Comparison of ENCODE assay signal across 23 mouse cellular contexts in the genomic region with DNA sequence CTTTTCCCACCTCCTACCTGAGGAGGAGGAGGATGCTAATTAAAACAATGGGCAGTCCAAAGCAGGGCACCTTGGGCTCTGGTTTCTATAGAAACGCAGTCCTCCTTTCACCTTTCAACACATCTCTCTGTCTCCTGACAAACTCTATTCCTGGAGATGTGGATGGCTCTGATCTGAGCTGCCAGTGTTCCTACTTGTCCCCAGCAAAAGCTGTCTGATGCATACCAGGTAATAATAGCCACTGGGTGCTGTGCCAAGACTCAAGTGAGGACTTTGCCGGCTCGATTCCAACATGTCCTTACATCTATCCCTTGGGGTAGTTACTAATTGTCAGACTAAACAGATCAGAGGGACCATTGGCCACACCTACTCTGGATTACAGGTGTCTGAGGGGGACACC.
DNase-seq lines count a peak whose midpoint lies in the region; ATAC-seq lines count a peak whose summit lies in the region.
"Had no signal": no experiment of that assay in that cellular context is flagged by ENCODE, and none has a peak within 500 bp of the region (broad histone marks: within the 10 kb centered on the region; RNA-seq: fewer than 3 reads in every experiment).

No protein-coding gene starts in this region.

- H3K9me3 ChIP-seq in heart, embryonic 15.5 days (replicated peaks), result no peaks in the 10 kb centered on the region
- H3K9me3 ChIP-seq: G1E; liver, embryonic 13.5 days had no signal

- H3K4me2 ChIP-seq in heart, embryonic 15.5 days, result no peak overlapping the region
- H3K4me2 ChIP-seq: liver, embryonic 13.5 days; midbrain, embryonic 11.5 days had no signal

- no peak overlapping the region for H3K9ac ChIP-seq in heart, embryonic 15.5 days
- H3K9ac ChIP-seq: liver, embryonic 13.5 days had no signal

- DNase-seq in left cerebral cortex, adult 18-20 months (ENCODE audit: low spot score in 2 of 2), result peak; percentile 28 to 42
- DNase-seq in left cerebral cortex, postnatal 4 days, result no peak
- DNase-seq in heart, adult 8-10 months (ENCODE audit: low spot score), result peak; percentile 71
- peak; percentile 56 to 60 for DNase-seq in heart, postnatal 36 days
- DNase-seq in cerebellum, adult 9-10 months, result no peak
- DNase-seq in adrenal gland, adult 8-10 months, result no peak
- DNase-seq: adrenal gland, adult 2 months; B cell, adult 2 months; cerebellum, adult 2 months; kidney, adult 9 months; kidney, postnatal 25 days; liver, embryonic 13.5 days; lung, adult 2 months; lung, postnatal 14 days; thymus, postnatal 14 days had no signal

- ATAC-seq in heart, embryonic 15.5 days (replicated peaks; ENCODE audit: insufficient number of reproducible peaks, insufficient read depth, low FRiP score, low read depth), result peak; percentile 67
- ATAC-seq: forebrain, embryonic 16.5 days; hindbrain, postnatal 0 days; intestine, embryonic 16.5 days had no signal

- intact Hi-C loops in left cerebral cortex, postnatal 4 days (cut with DNase I), result no loop called here
- intact Hi-C loops in heart, postnatal 36 days (cut with DNase I), result no loop called here

- no peaks in the 10 kb centered on the region for H3K36me3 ChIP-seq in heart, embryonic 15.5 days
- H3K36me3 ChIP-seq: G1E; liver, embryonic 13.5 days had no signal

- H3K4me3 ChIP-seq in heart, embryonic 15.5 days, result no peak overlapping the region
- H3K4me3 ChIP-seq: layer of hippocampus, adult 2 months; liver, embryonic 13.5 days had no signal

- H3K4me1 ChIP-seq in heart, embryonic 15.5 days (replicated peaks), result no peaks in the 10 kb centered on the region
- H3K4me1 ChIP-seq: liver, embryonic 13.5 days had no signal

- no peaks in the 10 kb centered on the region for H3K27me3 ChIP-seq in heart, embryonic 15.5 days
- H3K27me3 ChIP-seq: CH12.LX; liver, embryonic 13.5 days had no signal

- 52% methylated on average over 3 of the region's 3 CpGs for WGBS in heart, embryonic 15.5 days

- H3K27ac ChIP-seq in heart, embryonic 15.5 days, result 0 out of 2 replicates have a peak overlapping the region, but pooled peaks have one; percentile 14
- H3K27ac ChIP-seq: hindbrain, postnatal 0 days; layer of hippocampus, adult 2 months; liver, embryonic 13.5 days had no signal

Comparison
In these comparisons a context has a peak if more than half of its experiments do, and no peak if none do; other contexts are left out.
1. DNase-seq: peak in left cerebral cortex, adult 18-20 months (2 of 2), heart, adult 8-10 months (single experiment) and heart, postnatal 36 days (2 of 2); none in left cerebral cortex, postnatal 4 days (single experiment), cerebellum, adult 9-10 months (single experiment) and adrenal gland, adult 8-10 months (single experiment).